Mouse (Mus musculus) heart, embryonic 11.5 days (tissue): ENCODE results near the gene Rapgef1. TPM values are rescaled to one million over a fixed set of nuclear protein-coding genes. Genes with fewer than 3 reads are reported as not detected.
A peak's percentile ranks its signal among the peaks of the same experiment; 100 is the strongest.

Experiments
- ATAC-seq: fragments of 200-750 bp; cut with Nextera tagmentation; replicated peaks from 2 replicates; pipeline ENCODE4 v1.8.0; 2017; ENCODE audit warnings: moderate library complexity; ENCODE audit not compliant: insufficient number of reproducible peaks, low FRiP score, low TSS enrichment
- H3K27ac ChIP-seq: fragments of 300-500 bp; sonication (generic); 2 replicates; pipeline ENCODE4 v1.5.1; 2014; ENCODE audit warnings: mild to moderate bottlenecking, low read depth, low read length
- H3K27me3 ChIP-seq: fragments of 300-500 bp; sonication (generic); 2 replicates; pipeline ENCODE4 v1.6.1; 2014; ENCODE audit warnings: mild to moderate bottlenecking, low read length, mixed read lengths; ENCODE audit not compliant: control insufficient read depth, insufficient read depth
- H3K36me3 ChIP-seq: fragments of 300-500 bp; sonication (generic); 2 replicates; pipeline ENCODE4 v1.6.1; 2014; ENCODE audit warnings: mild to moderate bottlenecking, low read length, moderate library complexity, mixed read lengths; ENCODE audit not compliant: control insufficient read depth, insufficient read depth
- H3K4me1 ChIP-seq: fragments of 300-500 bp; sonication (generic); 2 replicates; pipeline ENCODE4 v1.6.1; 2014; ENCODE audit warnings: low read length; ENCODE audit not compliant: control insufficient read depth, insufficient read depth
- H3K4me2 ChIP-seq: fragments of 300-500 bp; sonication (generic); 2 replicates; pipeline ENCODE4 v1.6.1; 2014; ENCODE audit warnings: mild to moderate bottlenecking, moderate library complexity
- H3K4me3 ChIP-seq: fragments of 300-500 bp; sonication (generic); 2 replicates; pipeline ENCODE4 v1.5.1; 2014; ENCODE audit warnings: low read depth, low read length
- H3K9ac ChIP-seq: fragments of 300-500 bp; sonication (generic); 2 replicates; pipeline ENCODE4 v1.6.1; 2014; ENCODE audit warnings: mild to moderate bottlenecking, low read depth, low read length, moderate library complexity
- H3K9me3 ChIP-seq: fragments of 300-500 bp; sonication (generic); replicated peaks from 2 replicates; pipeline ENCODE4 v1.6.1; 2016; ENCODE audit warnings: low read length; ENCODE audit not compliant: control insufficient read depth
- WGBS: fragments of 180-500 bp; shearing (Covaris S2); extraction: QIAGEN DNeasy Blood & Tissue Kit; methylation state at CpG from one replicate; pipeline ENCODE4 v1.1.7; 2014; ENCODE audit not compliant: insufficient replicate concordance; 5-methylcytosine and 5-hydroxymethylcytosine counted together
- polyA plus RNA-seq: library from polyadenylated mRNA; unstranded; fragments of >200 nt; fragmentation: Nextera tagmentation; extraction: Ambion mirVana; gene quantifications from 2 replicates; pipeline ENCODE4 v1.2.1, GENCODE M21; 2014

The Rapgef1 gene
- polyA plus RNA-seq, 1 experiment from 2014 or later = 9.1 TPM

GRCm38 (mm10) chr2:29645071-29645628, 25.6 kb downstream of the Rapgef1 start:
- ATAC-seq = no peak
- Histone ChIP-seq H3K4me2 (no peak overlapping the region), H3K4me3 (no peak overlapping the region), H3K27me3 (no peaks in the 10 kb centered on the region), H3K36me3 (no peaks in the 10 kb centered on the region), H3K27ac (no peak overlapping the region), H3K9me3 (no peaks in the 10 kb centered on the region), H3K9ac (no peak overlapping the region), H3K4me1 (peaks cover 32% of the 10 kb centered on the region)
- 75% methylated on average over 4 of the region's 4 CpGs for WGBS

DNA sequence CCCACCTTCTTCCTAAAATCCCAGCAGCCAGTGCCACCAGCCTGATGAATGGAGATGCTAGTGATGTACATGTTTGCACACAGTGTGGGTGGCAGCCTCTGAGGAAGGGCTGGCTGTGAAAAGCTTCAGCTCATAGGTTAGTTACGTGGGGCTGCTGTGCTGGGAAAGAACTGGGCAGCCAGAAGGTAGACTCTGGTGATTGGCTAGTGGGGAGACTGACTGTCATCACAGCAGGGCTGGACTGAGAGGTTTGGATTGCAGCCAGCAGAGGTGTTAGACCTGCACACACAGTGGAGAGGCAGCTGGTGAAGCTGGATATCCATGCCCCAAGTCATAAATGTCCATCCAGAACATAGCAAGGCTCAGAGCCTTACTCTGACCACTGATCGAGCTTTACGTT, 27.1 kb downstream of the Rapgef1 start:
- Histone ChIP-seq H3K27ac (no peak overlapping the region), H3K9ac (no peak overlapping the region), H3K36me3 (no peaks in the 10 kb centered on the region), H3K4me1 (peaks cover 29% of the 10 kb centered on the region), H3K27me3 (no peaks in the 10 kb centered on the region), H3K4me2 (no peak overlapping the region), H3K9me3 (no peaks in the 10 kb centered on the region), H3K4me3 (no peak overlapping the region)
- 0 out of 2 replicates have a peak, but pooled peaks have one; percentile 14 for ATAC-seq
- WGBS = 68% methylated on average over 3 of the region's 3 CpGs

DNA sequence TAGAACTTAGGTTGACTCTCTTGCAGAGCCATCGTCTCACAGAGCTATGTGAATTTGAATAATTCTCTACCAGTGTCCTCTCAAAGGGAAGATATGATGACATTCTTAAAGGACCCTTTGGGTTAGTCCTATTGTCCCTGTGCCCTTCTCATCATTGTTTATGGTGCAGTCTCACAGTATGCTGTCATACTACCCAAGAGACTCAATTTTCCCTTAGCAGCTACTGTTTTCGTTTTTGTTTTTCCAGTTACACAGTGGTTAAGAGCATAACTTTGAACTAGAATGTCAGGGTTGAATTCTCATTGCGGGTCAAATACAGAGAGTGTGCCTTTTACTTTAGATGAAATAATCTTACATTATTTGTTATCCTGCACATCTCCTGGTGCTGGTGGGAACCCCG, 27.6 kb downstream of the Rapgef1 start:
- peaks cover 29% of the 10 kb centered on the region for H3K4me1 ChIP-seq
- WGBS = 83% methylated on average over 4 of the region's 4 CpGs
- H3K27ac ChIP-seq = no peak overlapping the region
- H3K9ac ChIP-seq = no peak overlapping the region
- no peaks in the 10 kb centered on the region for H3K36me3 ChIP-seq
- H3K4me3 ChIP-seq = no peak overlapping the region
- H3K27me3 ChIP-seq = no peaks in the 10 kb centered on the region
- H3K4me2 ChIP-seq = no peak overlapping the region
- ATAC-seq = no peak
- H3K9me3 ChIP-seq = no peaks in the 10 kb centered on the region

DNA sequence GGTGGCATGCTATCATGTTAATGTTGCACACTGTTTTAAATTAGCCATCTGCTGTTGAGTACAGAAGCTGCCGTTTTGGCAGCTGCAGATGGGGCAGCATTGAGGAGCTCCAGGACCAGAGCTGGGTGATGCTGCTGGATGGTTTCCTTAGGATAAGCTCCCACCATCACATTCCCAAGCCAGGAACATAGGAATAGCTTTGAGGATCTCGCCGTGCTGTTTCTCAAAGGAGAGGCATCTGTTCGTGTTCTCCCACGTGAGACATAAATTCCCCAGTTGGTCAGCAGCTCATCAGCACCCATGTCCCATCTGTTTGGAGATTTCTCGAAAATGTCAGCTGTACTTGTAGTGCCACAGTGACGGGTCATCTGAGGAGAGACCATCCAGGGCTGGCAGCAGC, 28.3 kb downstream of the Rapgef1 start:
- no peak overlapping the region for H3K27ac ChIP-seq
- WGBS = 81% methylated on average over 7 of the region's 7 CpGs
- peaks cover 31% of the 10 kb centered on the region for H3K4me1 ChIP-seq

GRCm38 (mm10) chr2:29648956-29649794, 29.7 kb downstream of the Rapgef1 start:
- ATAC-seq = no peak; the same call in 1 of the 2 replicates
- Histone ChIP-seq H3K9me3 (no peaks in the 10 kb centered on the region), H3K4me1 (peaks cover 26% of the 10 kb centered on the region), H3K4me2 (no peak overlapping the region), H3K27ac (peak overlapping the region; percentile 25; the same call in 1 of the 2 replicates), H3K4me3 (no peak overlapping the region), H3K9ac (no peak overlapping the region), H3K27me3 (no peaks in the 10 kb centered on the region), H3K36me3 (no peaks in the 10 kb centered on the region)
- 61% methylated on average over 6 of the region's 6 CpGs for WGBS

More for the DNA sequence above, 28.3 kb downstream of the Rapgef1 start:
- ATAC-seq = no peak
- H3K9me3 ChIP-seq = no peaks in the 10 kb centered on the region
- H3K4me3 ChIP-seq = no peak overlapping the region
- H3K36me3 ChIP-seq = no peaks in the 10 kb centered on the region
- no peaks in the 10 kb centered on the region for H3K27me3 ChIP-seq
- H3K9ac ChIP-seq = no peak overlapping the region
- no peak overlapping the region for H3K4me2 ChIP-seq

- Histone ChIP-seq H3K27ac (peak overlapping the region; percentile 13; the same call in 1 of the 2 replicates), H3K36me3 (no peaks in the 10 kb centered on the region), H3K9me3 (no peaks in the 10 kb centered on the region), H3K4me3 (no peak overlapping the region), H3K4me1 (peaks cover 26% of the 10 kb centered on the region), H3K27me3 (no peaks in the 10 kb centered on the region), H3K9ac (no peak overlapping the region), H3K4me2 (no peak overlapping the region)
- ATAC-seq = no peak
- 82% methylated on average over 10 of the region's 10 CpGs for WGBS
Observed at GRCm38 (mm10) chr2:29649795-29650457, 30.4 kb downstream of the Rapgef1 start.

- no peak overlapping the region for H3K9ac ChIP-seq
- H3K27ac ChIP-seq = no peak overlapping the region
- H3K27me3 ChIP-seq = no peaks in the 10 kb centered on the region
- no peak for ATAC-seq
- no peaks in the 10 kb centered on the region for H3K36me3 ChIP-seq
- 85% methylated on average over 5 of the region's 5 CpGs for WGBS
- peaks cover 16% of the 10 kb centered on the region; the same call in 1 of the 2 replicates for H3K4me1 ChIP-seq
- no peak overlapping the region for H3K4me3 ChIP-seq
- H3K4me2 ChIP-seq = no peak overlapping the region
- no peaks in the 10 kb centered on the region for H3K9me3 ChIP-seq
Observed at GRCm38 (mm10) chr2:29651876-29652275, 32.4 kb downstream of the Rapgef1 start.

- no peak overlapping the region for H3K4me2 ChIP-seq
- no peaks in the 10 kb centered on the region for H3K9me3 ChIP-seq
- H3K4me1 ChIP-seq = peaks cover 2% of the 10 kb centered on the region; the same call in 1 of the 2 replicates
- H3K9ac ChIP-seq = no peak overlapping the region
- H3K27ac ChIP-seq = no peak overlapping the region
- H3K36me3 ChIP-seq = no peaks in the 10 kb centered on the region
- no peaks in the 10 kb centered on the region for H3K27me3 ChIP-seq
- no peak for ATAC-seq
- 90% methylated on average over 5 of the region's 5 CpGs for WGBS
- no peak overlapping the region for H3K4me3 ChIP-seq
Observed at GRCm38 (mm10) chr2:29655433-29655832, 35.9 kb downstream of the Rapgef1 start.
